Mouse (Mus musculus) left cerebral cortex, adult 8-10 months (tissue): ENCODE results near the gene Ctxn1. TPM values are rescaled to one million over a fixed set of nuclear protein-coding genes. Genes with fewer than 3 reads are reported as not detected.

Experiments used
- DNase-seq, 2 experiments: peaks; one replicate each; pipeline ENCODE4 v3.0.0; 2022; ENCODE audit warnings: low spot score in 2 of 2
- total RNA-seq, 4 experiments: library from RNA; stranded (reverse); gene quantifications; 2 replicates each; pipeline ENCODE4 v1.2.4; 2022

The Ctxn1 gene
- total RNA-seq, 4 experiments from 2014 or later = 515 to 546 (median 526) TPM

DNA sequence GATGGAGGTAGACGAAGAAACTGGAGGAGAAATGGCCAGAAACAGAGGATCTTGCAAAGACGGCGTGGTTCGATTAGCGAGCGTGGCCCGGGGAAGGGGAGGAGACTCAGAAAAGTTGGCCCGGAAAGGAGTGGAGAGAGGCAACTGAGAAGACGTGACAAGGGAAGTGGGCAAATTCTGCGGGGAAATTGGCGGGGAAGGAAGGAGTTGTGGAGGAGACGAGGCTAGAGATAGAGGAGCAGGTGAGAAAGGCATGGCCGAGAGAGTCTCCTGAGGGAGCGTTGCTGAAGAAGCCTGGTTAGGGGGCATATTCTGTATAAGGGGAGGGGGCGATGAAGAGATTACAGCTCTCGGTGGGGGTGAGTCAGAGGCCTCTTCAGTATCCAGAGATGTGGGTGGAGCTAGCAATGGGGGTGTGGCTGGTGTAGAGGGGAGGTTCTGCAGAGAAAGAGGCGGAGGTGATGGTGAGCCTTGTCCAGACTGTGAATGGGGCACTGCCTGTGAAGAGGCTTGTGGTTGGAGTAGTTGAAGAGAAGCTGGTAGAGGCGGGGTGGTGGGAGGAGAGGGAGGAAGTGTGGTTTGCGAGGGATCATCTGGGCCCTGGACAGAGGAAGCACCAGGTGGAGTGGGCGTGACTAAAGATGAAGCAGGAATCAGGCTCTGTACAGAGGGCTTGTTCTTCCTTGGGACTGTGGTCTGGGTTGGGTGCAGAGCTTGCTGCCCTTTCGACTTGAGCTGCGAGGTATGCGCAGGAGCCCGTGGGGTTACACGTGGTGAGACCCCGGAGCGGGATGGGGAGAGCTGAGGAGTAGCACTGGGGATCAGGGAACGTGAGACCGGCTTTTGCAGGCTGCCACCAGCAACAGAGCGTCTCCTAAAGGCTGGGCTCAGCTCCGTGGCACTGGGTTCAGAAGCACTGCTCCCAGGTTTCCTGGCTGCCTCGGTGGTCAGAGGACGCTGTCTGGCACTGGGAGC, 44.8 kb downstream of the Ctxn1 start:
- DNase-seq = peak in 1 of 2 experiments; percentile 47

DNA sequence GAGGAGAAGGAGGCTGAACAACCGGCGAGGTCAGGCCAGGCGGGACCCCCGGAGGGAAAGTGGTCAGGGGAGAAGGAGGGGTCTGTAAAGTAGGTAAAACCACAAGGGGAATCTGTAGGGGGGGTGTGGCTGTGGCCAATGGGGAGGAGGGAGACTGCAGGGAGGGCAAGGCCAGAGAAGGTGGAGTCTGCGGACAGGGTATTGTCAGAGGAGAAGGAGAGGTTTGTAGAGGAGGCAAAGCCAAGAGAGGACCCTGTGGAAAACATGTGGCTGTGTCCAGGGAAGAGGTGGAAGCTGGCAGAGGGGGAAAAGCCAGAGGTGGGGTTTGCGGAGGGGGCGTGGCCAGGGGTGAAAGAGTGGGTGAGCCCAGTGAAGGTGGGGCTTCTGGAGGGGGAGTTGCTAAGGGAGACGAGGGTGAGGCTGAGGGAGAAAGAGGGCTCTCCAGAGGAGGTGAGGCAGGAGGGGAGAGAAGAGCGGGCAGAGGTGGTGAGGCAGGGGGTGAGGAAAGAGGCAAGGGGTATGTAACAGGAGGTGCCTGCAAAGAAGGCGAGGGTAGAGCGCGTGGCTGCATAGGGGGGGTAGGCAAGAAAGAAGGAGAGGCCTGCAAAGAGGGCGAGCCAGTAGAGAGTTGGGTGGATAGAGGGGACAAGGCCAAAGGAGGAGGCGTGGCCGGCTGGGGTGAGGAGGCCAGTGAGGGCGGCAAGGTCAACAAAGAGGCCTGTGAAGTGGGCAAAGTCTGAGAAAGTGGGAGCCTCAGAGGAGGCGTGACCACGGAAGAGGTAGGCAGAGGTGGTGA, 45.7 kb downstream of the Ctxn1 start:
- no peak for DNase-seq

DNA sequence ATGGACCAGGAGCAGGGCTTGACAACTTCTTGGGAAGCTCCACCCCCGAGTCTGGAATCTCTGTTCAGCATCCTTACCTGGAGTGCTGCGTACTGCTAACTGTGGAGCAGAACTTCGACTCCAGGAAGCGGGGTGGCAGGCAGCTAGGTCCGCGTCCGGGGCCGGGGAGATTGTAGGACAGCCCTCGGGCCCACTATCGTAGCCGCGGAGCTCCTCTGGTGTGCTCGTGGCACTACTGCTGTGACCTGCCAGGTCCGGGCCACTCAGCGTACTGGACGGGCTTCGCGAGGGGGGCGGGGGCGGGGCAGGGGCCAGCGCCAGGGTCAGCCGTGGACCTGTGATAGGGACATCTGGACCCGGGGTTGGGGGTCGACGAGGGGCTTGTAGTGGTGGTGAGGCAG, 46.3 kb downstream of the Ctxn1 start:
- DNase-seq = no peak

DNA sequence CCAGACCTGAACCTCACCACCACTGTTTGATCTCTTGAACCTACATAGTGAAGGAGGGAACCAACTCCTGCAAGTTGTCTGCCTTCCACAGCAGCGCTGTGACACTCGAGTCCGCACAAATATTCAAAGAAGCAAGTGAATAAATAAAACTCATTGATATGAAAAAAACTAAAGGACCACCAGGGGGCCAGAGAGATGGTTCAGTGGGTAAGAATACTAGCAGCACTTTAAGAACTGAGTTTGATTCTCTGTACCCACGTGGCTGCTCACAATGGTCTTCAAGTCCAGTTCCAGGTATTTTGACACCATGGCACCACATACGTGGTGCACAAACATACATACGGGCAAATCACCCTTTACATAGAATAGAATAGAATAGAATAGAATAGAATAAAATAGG, 48.0 kb downstream of the Ctxn1 start:
- DNase-seq = no peak

Other genes starting within 250 kb of the Ctxn1 start
- under 1 TPM; 0.51 to 0.66 (median 0.62) TPM for gene Cd209f, start 153.4 kb downstream of the Ctxn1 start, total RNA-seq
- gene Cd209g, start 125.2 kb downstream of the Ctxn1 start, total RNA-seq = under 1 TPM in 2 of 4 experiments, not detected in 2; 0.15 to 0.32 TPM
- gene Evi5l, start 92.7 kb downstream of the Ctxn1 start, total RNA-seq = 100 to 1,000 TPM; 100 to 112 (median 107) TPM
- 10 to 100 TPM; 34.4 to 40.8 (median 36.8) TPM for gene Prr36, start 41.8 kb downstream of the Ctxn1 start, total RNA-seq
- under 1 TPM in 1 of 4 experiments, not detected in 3; 0.09 TPM for gene Lrrc8e, start 32.4 kb downstream of the Ctxn1 start, total RNA-seq
- gene Map2k7, start 20.5 kb downstream of the Ctxn1 start, total RNA-seq = 100 to 1,000 TPM in 3 of 4 experiments, 10 to 100 TPM in 1; 96.7 to 124 (median 103) TPM
- 1 to 10 TPM in 3 of 4 experiments, under 1 TPM in 1; 0.13 to 1.8 (median 1.4) TPM for gene Gm49320, start 20.4 kb downstream of the Ctxn1 start, total RNA-seq
- 10 to 100 TPM in 3 of 4 experiments, 1 to 10 TPM in 1; 9.2 to 17.6 (median 12.5) TPM for gene Tgfbr3l, start 11.1 kb downstream of the Ctxn1 start, total RNA-seq
- gene Snapc2, start 6.2 kb downstream of the Ctxn1 start, total RNA-seq = 10 to 100 TPM; 36.2 to 40.5 (median 39.0) TPM
- gene Timm44, start 16.6 kb upstream of the Ctxn1 start, total RNA-seq = 10 to 100 TPM; 62.8 to 72.5 (median 66.8) TPM
- gene Ccl25, start 65.9 kb upstream of the Ctxn1 start, total RNA-seq = 10 to 100 TPM; 18.5 to 23.5 (median 21.9) TPM
- 10 to 100 TPM; 66.3 to 74.7 (median 68.8) TPM for gene Elavl1, start 66.1 kb upstream of the Ctxn1 start, total RNA-seq
- 10 to 100 TPM; 45.5 to 47.0 (median 46.5) TPM for gene Cers4, start 233.8 kb upstream of the Ctxn1 start, total RNA-seq